Mouse (Mus musculus) layer of hippocampus, adult 18-20 months (tissue): ENCODE results near the gene Tcte1. TPM values are rescaled to one million over a fixed set of nuclear protein-coding genes. Genes with fewer than 3 reads are reported as not detected.

Source experiments
- DNase-seq, 2 experiments: peaks; one replicate each; pipeline ENCODE4 v3.0.0; 2022; ENCODE audit warnings: low spot score in 2 of 2
- total RNA-seq, 2 experiments: library from RNA; stranded (reverse); gene quantifications; 2 replicates each; pipeline ENCODE4 v1.2.3; 2021

The Tcte1 gene
- total RNA-seq, 2 experiments from 2014 or later = 0.91 to 1.6 TPM

- DNase-seq = no peak
Measured at GRCm38 (mm10) chr17:45546941-45547340, 23.7 kb downstream of the Tcte1 start.

GRCm38 (mm10) chr17:45547461-45548190, 24.4 kb downstream of the Tcte1 start:
- no peak for DNase-seq

GRCm38 (mm10) chr17:45548541-45549512, 25.6 kb downstream of the Tcte1 start:
- DNase-seq = peak in 1 of 2 experiments; percentile 75

- DNase-seq = peak in 1 of 2 experiments; percentile 75
Measured at GRCm38 (mm10) chr17:45549617-45550181, 26.5 kb downstream of the Tcte1 start, which contains the start of gene Tmem151b. Gene Tmem151b, minus strand, starts transcription at chr17:45549677.

GRCm38 (mm10) chr17:45550253-45550652, 27.0 kb downstream of the Tcte1 start:
- no peak for DNase-seq

GRCm38 (mm10) chr17:45551249-45551796, 28.1 kb downstream of the Tcte1 start:
- no peak for DNase-seq

- peak; percentile 66 to 92 for DNase-seq
Measured at GRCm38 (mm10) chr17:45551816-45552451, 28.7 kb downstream of the Tcte1 start.

GRCm38 (mm10) chr17:45553065-45553464, 29.8 kb downstream of the Tcte1 start:
- DNase-seq = no peak

GRCm38 (mm10) chr17:45554420-45554819, 31.2 kb downstream of the Tcte1 start:
- DNase-seq = no peak

- DNase-seq = peak; percentile 82 to 89
Measured at GRCm38 (mm10) chr17:45555452-45556106, 32.3 kb downstream of the Tcte1 start, which contains the start of gene Nfkbie. Gene Nfkbie, plus strand, starts transcription at chr17:45555703.

- no peak for DNase-seq
Measured at GRCm38 (mm10) chr17:45556107-45556489, 32.9 kb downstream of the Tcte1 start.

GRCm38 (mm10) chr17:45556514-45557245, 33.4 kb downstream of the Tcte1 start:
- no peak for DNase-seq

GRCm38 (mm10) chr17:45557246-45557824, 34.1 kb downstream of the Tcte1 start:
- no peak for DNase-seq

GRCm38 (mm10) chr17:45557998-45558862, 35.0 kb downstream of the Tcte1 start:
- DNase-seq = no peak

- no peak for DNase-seq
Measured at GRCm38 (mm10) chr17:45559732-45560525, 36.7 kb downstream of the Tcte1 start.

- DNase-seq = no peak
Measured at GRCm38 (mm10) chr17:45563216-45563615, 40.0 kb downstream of the Tcte1 start.
